Mouse (Mus musculus): Measurements from ENCODE around the gene Sytl1.

Sytl1 gene

GRCm38 (mm10) chr4:133278482-133278881 is 15.6 kb upstream of the Sytl1 start:
- no peak for DNase-seq (ENCODE audit: low read depth, low spot score)

- DNase-seq (ENCODE audit: low read depth, low spot score) = no peak
Measured at GRCm38 (mm10) chr4:133278067-133278466, 15.2 kb upstream of the Sytl1 start.

DNA sequence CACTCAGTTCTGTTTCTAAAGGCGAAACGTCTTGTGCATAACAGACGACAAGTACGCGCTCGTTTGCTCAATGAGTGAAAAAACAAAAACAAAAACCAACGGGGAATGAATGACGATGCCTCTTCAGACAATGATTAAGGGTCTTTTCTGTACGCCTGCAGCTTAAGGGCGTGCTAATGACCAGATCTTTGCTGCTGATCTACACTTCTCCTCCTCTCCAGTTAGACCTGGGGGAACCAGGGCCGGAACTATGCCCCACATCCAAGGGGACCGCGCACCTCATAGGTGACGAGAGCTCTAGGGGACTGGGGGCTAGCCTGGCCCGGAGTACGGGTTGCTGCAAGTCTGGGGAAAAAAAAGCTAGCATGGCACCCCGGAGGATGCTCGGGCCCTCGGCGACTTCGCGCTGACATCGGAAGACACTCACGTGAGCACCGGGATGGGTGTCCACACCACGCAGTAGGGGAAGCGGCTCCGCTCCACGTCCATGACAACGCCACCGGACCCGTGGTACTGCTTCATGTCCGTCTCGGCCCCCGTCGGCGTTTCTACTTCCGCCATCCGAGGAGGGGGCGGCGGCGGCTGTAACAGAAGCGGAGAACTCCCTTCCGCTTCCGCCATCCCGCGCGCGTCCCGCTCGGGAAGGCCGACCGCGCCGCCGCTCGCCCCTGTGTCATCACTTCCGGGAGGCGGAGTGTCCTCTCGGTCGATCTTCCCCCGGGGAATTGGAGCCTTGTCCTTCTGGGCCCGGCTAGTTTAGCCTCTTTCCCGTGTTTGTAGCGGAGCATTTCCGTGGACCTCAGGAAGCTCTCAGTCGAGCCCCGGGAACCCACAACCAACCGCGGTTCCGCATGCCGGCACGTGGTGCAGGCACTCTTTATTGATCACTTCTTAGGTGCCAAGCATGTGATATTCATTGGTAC is 14.5 kb upstream of the Sytl1 start, which contains the start of gene Tmem222:
Gene Tmem222 (minus strand): TSS at position 689 of the 923 bp plus-strand sequence.
- peak; percentile 90 for DNase-seq (ENCODE audit: low read depth, low spot score)

GRCm38 (mm10) chr4:133270929-133271328 is 8.0 kb upstream of the Sytl1 start:
- no peak for DNase-seq (ENCODE audit: low read depth, low spot score)

GRCm38 (mm10) chr4:133269596-133269995 is 6.7 kb upstream of the Sytl1 start:
- DNase-seq (ENCODE audit: low read depth, low spot score) = no peak

DNA sequence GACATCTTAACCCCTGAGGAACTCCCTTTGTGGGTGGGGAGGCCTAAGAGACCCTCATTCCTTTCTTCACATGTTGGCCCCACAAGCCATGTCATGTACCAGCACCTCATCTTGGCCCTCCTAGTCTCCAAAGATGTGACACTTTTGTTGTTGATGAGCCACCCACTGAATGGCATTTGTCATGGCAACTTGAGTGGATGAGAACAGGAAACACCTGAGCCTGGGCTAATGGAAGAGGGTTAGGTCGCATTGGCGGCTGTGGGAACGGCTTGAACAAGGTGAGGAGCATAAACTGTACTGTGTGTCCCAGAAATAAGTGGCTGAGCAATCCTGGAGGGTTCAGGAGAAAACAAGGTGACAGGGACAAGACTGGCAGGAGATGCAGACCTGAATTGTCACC is 6.0 kb upstream of the Sytl1 start:
- no peak for DNase-seq (ENCODE audit: low read depth, low spot score)

DNA sequence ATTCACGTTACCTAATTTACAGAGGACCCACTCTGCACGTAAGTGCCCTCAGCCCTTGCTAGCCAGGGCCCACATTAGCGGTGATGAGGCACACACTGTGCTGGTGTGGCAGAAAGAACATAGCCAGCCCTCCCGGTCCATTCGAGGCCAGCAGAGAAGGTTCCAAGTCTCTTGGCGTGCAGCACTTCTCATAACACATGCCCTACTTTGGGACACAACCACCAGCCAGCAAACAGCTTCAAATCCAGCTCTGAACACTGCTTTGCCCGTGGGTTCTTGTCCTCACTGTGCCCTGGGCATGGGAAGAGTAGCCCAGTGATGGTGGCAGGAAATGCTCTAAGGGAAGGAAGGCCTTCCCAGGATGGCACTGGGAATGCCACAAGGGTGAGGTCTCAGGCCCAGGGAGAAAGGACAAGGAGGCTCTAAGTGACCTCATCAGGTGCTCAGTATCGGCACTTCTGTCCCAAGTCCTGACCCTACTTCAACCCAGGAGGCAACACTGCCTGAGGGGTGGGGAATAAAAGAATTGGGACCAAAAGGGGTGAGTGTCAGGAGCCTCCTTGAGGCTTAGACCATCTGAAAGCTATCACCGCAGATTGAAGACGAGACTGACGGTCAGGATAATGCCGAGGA is 3.5 kb upstream of the Sytl1 start:
- no peak for DNase-seq (ENCODE audit: low read depth, low spot score)

DNA sequence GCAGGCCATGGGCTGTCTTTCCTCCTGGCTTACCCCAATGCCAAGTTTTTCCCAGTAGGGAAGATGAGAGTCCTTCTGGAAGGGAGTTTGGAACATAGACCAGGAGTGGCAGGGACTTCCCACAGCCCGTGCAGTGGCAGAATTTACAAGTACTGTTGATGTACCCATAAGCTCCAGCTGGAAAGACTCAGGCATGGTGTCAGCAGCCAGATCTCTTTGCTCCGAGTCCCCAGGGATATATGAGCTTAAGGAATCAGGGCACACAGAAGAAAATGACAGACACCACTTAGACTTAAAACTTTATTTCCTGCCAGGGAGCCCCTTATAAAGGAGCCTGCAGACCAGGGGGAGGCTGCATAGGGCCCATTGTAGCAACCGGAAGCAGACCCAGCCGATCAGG is 2.8 kb upstream of the Sytl1 start:
- DNase-seq (ENCODE audit: low read depth, low spot score) = no peak

GRCm38 (mm10) chr4:133265297-133265696 is 2.4 kb upstream of the Sytl1 start:
- DNase-seq (ENCODE audit: low read depth, low spot score) = no peak

DNA sequence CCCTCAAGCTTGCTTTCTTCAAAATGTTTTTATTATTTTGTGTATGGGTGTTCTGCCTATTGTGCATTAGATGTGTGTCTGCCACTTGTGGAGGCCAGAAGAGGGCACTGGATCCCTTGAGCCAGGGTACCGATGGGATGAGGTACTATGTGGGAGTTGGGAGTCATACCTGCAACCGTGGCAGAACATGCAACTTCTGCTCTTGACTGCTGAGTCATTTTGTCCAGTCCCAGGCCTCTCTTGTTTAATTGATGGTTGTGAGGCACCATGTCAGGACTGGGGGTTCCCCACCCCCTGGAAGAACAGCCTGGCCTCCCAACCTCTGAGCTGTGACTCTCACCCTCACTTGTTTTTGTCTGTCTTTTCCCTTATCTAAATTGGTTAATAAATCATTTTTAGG is 1.6 kb upstream of the Sytl1 start:
- no peak for DNase-seq (ENCODE audit: low read depth, low spot score)

DNA sequence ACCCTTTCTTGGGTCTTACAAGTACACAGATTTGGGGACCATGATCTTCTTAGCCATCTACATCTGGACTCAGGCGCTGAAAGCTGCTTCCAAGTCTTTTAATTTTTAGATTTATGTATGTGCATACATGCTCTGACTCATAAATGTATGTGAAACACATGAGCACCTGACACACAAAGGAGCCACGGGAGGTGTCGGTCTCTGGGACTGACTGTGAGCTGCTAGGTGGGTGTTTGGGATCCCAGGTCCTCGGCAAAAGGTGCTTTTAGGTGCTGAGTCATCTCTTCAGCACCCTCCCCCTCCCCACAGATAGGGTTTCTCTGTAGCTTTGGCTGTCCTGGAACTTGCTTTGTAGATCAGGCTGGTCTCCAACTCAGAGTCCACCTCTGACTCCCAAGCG is 843 bp upstream of the Sytl1 start:
- DNase-seq (ENCODE audit: low read depth, low spot score) = no peak

DNA sequence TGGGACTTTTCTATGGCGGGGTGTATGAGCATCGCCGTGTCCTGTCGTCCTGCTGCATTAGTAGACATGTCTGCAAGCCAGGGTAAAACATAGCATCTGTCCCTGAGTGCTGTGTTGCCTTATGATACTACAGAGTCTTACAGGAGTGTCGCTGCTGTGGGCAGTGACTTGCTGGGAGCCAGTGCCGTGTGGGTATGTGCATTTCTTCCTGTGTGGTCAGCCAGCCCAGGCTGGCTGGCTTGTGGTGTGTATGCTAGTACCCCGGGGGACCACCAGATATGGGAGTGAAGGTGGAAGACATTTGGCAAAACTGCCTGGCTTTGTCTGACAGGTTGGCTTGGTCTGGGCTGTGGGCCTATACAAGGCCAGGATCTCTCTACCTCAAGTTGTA is 543 bp downstream of the Sytl1 start:
- no peak for DNase-seq (ENCODE audit: low read depth, low spot score)

DNA sequence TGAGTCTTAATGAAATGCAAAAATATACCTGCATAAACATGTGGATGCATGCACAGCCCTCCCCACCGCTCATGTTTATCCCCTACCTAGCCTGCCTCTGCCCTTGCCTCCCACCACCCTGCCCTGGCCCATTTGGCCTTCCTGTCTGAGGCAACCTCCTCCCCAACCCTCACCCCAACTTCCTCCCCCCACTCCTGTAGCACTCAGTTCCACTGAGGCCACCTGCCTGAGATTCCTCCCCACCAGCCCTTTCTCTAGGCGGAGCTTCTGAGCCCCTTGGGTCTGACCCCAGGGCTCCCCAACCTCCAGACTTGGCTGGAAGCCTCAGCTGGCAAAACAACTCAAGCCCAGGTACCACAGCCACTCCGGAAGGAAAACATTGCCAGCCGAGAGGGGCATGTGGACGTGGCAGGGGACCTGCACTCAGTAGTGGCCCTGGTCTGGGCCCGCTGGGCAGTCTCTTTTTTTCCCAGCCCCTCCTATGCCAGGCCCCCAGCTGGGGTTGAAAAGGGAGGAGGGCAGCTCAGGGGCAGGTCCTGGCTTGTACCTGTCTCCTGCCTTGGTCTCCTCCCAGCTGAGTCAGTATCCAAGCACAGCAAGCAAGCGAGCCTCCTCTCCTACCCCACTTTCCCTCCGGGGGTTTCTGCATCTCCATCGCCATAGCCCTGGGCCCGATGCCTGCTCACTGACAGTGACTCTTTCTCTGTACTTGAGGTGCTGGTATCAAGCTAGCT is 1.1 kb downstream of the Sytl1 start:
- no peak for DNase-seq (ENCODE audit: low read depth, low spot score)

DNA sequence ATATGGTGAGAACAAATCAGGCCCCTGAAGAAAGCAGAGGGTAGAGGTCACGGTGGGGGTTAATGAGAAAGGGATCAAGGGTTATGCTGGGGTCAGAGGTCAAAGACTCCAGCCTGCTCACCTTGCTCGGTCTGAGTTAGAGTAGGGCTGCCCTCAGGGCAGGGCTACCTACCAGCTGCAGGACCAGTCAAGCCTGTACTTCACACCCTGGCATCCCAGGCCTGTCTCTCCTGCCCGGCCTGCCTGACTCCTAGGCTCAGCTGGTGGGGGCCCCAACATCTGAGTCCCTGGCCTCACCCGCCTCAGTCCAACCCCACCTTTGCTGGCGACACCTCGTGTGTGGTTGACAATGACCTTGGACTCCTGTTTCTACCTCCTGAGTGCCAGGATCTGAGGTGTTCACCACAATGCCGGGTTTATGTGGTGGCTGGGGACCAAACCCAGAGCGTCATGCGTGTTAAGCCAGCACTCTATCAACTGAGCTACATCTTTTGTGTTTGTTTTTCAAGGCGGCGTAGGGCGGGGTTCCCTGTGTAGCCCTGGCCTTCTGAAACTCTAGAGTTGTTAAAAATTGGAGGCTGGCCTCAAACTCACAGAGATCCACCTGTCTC is 5.0 kb downstream of the Sytl1 start:
- no peak for DNase-seq (ENCODE audit: low read depth, low spot score)

- no peak for DNase-seq (ENCODE audit: low read depth, low spot score)
Measured at GRCm38 (mm10) chr4:133257230-133257629, 5.7 kb downstream of the Sytl1 start.

- DNase-seq (ENCODE audit: low read depth, low spot score) = no peak
Measured at GRCm38 (mm10) chr4:133256820-133257219, 6.1 kb downstream of the Sytl1 start.

DNA sequence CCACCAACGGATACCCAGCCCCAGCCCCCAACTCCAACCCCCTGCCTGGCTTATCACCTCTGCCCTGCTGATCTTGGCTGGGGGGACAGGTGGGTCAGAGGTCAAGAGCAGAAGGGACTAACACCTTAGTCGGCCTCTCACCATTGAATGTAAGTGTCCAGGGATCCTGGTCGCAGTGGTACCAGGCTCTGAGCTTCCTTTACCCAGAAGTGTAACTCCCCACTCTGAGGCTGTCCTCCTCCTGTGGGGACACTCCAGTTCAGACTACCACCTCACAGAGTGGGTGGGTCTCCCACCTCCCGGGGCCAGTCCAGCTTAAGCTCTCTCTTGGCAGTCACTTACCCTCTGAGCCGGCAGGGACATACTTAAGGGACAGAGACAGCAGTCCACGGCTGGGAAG is 7.5 kb downstream of the Sytl1 start:
- no peak for DNase-seq (ENCODE audit: low read depth, low spot score)

DNA sequence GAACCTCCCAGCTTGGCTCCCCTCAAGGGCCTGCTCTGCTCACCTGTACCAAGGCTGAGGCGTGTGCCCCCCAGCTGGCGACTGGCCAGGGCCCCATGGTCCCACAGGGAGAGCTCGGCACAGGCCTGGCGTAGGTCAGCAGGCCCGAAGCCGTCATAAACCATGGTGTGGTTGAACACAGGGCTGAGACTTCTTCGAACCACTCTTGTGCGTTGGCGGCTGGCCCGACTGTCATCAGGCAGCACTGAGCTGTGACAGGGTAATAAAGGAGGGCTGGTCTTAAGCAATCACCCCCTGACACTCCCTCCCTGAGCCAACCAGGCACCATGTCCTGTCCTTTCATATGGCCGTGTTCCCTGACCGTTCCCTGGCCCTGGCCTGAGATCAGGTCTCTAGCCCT is 9.5 kb downstream of the Sytl1 start:
- DNase-seq (ENCODE audit: low read depth, low spot score) = no peak

- DNase-seq (ENCODE audit: low read depth, low spot score) = no peak
Measured at GRCm38 (mm10) chr4:133252089-133252488, 10.8 kb downstream of the Sytl1 start.

DNA sequence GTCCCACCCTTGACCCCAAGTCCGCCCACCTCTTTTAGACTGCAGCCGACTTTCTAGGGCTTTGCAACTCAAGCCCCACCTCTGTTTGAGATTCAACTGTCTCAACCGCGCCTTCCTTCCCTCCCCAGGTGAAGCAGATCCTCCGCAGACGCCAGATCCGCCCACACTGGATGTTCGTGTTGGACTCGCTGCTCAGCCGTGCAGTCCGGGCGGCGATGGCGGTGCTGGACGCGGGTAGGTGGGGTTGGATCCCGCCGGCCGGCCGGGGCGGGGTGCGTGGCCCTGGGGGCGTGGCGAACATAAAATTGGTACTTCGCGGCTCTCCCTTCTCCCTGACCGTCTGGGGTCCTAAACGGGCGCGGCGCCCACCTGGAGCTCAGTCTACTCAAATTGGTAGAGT is 11.7 kb downstream of the Sytl1 start:
- DNase-seq (ENCODE audit: low read depth, low spot score) = no peak

- DNase-seq (ENCODE audit: low read depth, low spot score) = peak; percentile 55
Measured at GRCm38 (mm10) chr4:133250609-133251008, 12.3 kb downstream of the Sytl1 start.

All from c-Kit-negative CD71-positive TER-119-positive erythroid progenitor cells, embryonic 14.5 days (primary cell).